Mouse (Mus musculus): Measurements from ENCODE around the gene Glce. TPM values are rescaled to one million over a fixed set of nuclear protein-coding genes. Genes with fewer than 3 reads are reported as not detected.

Gene Glce
- total RNA-seq, 1 experiment from 2014 or later = 30.3 TPM

DNA sequence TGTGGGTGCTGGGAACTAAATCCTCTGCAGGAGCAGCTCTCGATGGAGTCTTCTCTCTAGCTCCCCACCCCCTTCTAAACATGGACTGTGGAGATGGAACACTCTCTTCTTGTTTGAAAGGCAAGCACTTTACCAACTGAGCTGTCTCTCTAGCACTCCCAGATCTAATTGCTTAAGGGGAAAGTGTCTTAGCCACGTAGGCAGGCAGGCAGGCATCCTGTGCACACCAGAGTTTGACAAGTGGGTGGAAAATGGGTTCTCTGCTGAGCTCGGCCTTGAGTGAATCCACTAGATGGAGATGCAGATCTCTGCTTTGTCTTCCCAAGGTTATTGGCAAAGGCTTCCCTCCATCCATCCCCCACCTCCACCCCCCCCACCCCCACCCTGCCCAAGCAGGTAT is 94.4 kb downstream of the Glce start:
- no peak for DNase-seq

DNA sequence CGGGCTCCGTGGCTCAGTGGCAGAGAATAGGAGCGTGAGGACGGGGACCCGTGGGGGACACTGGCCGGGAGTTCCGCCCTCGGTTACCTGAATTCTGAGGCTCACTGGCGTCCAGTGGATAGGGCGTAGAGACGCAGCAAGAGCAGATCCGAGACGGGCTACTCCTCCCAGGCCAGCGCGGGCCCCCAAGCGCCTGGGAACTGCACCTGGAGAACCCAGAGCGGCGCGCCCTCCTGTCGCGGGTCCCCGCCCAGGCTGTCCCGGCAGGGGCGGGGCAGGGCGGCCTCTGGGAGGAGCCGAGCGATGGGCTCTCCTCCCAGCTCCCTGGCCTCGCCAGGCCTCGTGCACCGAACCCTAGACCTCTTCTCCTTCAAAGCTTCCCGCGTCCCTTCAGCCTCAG is 95.9 kb downstream of the Glce start, which contains the start of gene Paqr5:
Gene Paqr5, minus strand, starts transcription at position 257 of the 400 bp plus-strand sequence.
- DNase-seq = peak; percentile 72

- DNase-seq = no peak
These were observed 97.4 kb downstream of the Glce start for GRCm38 (mm10) chr9:62025056-62025455.

- DNase-seq = no peak
These were observed 98.6 kb downstream of the Glce start for GRCm38 (mm10) chr9:62023879-62024278.

- peak; percentile 67 for DNase-seq
These were observed 99.3 kb downstream of the Glce start for GRCm38 (mm10) chr9:62022961-62023680.

DNA sequence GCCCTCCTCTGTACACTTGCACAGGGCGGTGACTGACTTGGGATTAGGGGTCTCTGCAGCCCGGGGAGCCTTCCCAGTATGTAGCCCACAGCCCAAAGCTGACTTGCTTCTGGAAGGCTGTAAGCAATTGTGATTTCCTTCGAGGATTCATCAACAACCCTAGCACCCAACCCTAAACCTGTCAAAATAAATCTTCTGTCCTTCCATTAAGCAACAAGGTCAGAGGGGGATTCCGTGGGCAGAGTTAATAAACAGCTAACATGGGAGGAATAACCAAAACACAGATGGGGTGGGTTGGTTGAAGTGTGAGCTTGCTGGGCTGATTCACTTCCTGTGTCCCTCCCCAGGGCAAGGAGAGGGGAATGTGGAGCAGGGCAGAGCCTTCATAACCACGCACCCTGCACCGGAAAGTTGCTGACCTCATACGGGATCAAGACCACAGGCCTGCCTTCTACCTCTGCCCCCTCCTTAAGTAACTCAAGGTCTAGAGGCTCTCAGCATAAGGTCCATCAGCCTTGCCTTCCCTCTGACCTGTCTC is 100.8 kb downstream of the Glce start:
- no peak for DNase-seq

DNA sequence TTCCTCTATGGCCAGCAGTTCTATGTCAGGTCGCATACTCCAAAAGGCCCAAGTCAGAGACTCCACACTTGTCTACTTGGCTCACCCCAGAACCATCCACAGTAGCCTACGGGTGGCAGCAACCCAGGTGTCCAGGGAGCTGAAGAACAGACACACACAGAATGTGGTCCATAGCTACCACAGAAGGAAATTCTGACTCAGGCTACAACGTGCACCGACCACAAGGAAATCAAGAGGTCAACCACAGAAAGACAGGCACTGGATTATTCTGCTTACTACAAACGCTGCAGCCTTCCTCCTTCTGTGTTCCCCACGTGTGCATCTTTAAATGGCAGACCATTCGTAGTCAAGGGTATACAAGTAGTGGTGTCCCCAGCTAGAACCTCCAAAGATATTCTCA is 102.2 kb downstream of the Glce start:
- no peak for DNase-seq

DNA sequence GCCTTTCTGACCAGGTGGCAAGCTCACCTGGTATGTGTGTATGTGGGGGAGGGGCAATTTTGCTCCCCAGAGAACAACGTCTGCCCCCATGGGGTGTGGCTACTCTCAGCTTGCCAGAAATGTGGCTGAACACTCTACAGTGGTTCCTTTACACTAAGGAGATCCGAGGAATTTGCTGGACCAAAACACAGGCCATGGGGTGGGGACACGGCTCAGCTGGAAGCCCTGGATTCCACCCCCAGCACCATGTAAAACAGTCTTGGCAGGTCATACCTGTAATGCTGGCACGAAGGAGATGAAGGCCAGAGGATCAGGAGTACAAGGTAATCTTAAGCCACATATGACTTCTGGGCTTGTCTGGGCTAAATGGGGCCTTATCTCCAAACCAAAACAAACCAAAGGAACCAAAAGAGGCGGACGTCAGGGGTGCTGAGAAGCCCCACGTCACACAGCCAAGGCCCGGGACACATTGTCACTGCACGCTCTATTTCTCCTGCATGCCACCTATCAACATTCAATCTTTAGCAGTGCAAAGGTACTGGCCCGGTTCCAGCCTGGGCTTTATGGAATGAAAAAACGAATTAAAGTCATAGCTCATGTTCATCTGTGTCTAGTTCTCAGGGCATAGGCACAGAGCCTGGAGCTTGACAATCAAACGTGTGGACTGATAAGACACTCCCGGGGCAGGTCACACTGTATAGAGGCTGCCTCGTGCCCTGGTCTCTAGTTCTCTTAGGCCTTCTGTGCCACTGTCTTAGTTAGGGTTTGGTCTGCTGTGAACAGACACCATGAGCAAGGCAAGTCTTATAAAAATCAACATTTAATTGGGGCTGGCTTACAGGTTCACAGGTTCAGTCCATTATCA is 104.0 kb downstream of the Glce start:
- peak; percentile 24 for DNase-seq

DNA sequence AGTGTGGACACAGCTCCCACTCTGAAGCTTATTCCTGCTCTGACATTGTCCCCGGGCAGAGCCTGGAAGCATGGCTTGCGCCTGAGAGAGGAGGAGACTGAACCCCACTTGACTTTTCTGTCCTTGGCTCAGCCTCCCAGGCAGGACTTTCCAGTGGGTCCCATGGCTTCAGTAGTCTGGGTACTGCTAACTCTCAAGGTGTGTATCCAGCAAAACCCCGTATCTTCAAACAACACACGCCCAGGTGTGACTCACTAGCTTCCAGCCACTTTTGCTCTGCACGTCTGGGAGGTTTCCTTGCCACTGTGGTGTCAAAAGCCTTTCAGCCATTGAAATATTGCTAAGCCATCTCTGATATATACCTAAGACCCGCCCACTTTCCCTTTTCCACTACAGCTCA is 105.1 kb downstream of the Glce start:
- DNase-seq = no peak

DNA sequence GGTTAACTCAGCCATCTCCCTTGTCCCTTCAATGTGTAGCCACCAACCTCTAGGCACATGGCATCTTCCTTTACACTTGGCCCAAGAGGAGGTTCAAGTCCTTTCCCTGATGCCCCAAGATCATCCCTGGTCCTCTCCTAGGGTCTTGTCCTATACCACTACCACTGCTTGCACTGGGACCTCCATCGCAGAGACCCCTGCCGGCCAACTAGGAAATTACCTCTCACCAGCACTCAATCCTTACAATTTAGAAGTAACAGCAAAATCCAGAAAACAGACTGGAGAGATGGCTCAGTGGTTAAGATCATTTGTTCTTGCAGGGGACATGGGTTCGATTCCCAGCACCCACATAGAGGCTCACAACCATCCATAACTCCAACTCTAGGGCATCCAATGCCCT is 107.0 kb downstream of the Glce start:
- no peak for DNase-seq

GRCm38 (mm10) chr9:62013316-62014097 is 108.9 kb downstream of the Glce start:
- DNase-seq = no peak

DNA sequence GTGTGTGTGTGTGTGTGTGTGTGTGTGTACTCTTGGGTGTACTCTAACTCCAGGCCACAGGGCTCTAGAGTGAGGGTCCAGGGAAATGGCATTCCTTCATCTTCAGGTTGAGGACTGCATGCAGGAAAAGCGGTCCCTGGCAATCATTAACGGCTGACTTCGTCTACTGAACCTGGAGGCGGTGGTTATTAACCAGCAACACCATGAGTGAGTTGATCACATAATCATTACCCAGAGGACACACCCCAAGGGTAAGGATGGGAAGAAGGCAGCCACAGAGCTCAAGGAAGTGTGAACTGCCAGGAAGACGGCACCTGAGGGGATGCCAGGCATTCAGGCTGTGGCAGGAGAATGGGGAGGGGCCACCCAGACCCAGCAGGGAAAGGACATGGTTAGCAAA is 114.1 kb downstream of the Glce start:
- no peak for DNase-seq

Small RNAs within 50 kb of the gene (microRNA-seq; reads per million reads assigned to microRNA genes)
- gene Mir5133 = 0.85 to 1.9 reads per million in 2 experiments

Other genes with a start within 250 kb of the Glce start
- 1,575 and 2,047 TPM in 2 replicates for gene Rplp1, start 208.1 kb downstream of the Glce start, total RNA-seq (2021)
- gene Kif23, start 175.9 kb downstream of the Glce start, total RNA-seq (2021) = 25.6 and 26.2 TPM in 2 replicates
- 1.5 and 2.6 TPM in 2 replicates for gene Paqr5, start 95.8 kb downstream of the Glce start, total RNA-seq (2021)
- not detected in 2 replicates for gene Spesp1, start 159.6 kb upstream of the Glce start, total RNA-seq (2021)
- gene Anp32a, start 218.6 kb upstream of the Glce start, total RNA-seq (2021) = 379 and 408 TPM in 2 replicates

Data from adrenal gland, postnatal 14 days (tissue).